Mouse (Mus musculus) liver, embryonic 16.5 days (tissue): ENCODE data around the gene Smarcd3. TPM values are rescaled to one million over a fixed set of nuclear protein-coding genes. Genes with fewer than 3 reads are reported as not detected.

ENCODE experiments used
- ATAC-seq: fragments of 200-750 bp; cut with Nextera tagmentation; 2 replicates; pipeline ENCODE4 v1.8.0; 2017; ENCODE audit warnings: low read depth, mild to moderate bottlenecking, moderate number of reproducible peaks, moderate library complexity
- H3K27ac ChIP-seq: fragments of 300-500 bp; sonication (generic); 2 replicates; pipeline ENCODE4 v1.5.1; 2014; ENCODE audit warnings: mild to moderate bottlenecking, low read length
- H3K27me3 ChIP-seq: fragments of 300-500 bp; sonication (generic); 2 replicates; pipeline ENCODE4 v1.6.1; 2014; ENCODE audit warnings: low read depth, low read length, mixed read lengths; ENCODE audit not compliant: control insufficient read depth, insufficient read depth
- H3K36me3 ChIP-seq: fragments of 300-500 bp; sonication (generic); 2 replicates; pipeline ENCODE4 v1.6.1; 2014; ENCODE audit warnings: mild to moderate bottlenecking; ENCODE audit not compliant: control insufficient read depth, insufficient read depth
- H3K4me1 ChIP-seq: fragments of 300-500 bp; sonication (generic); 2 replicates; pipeline ENCODE4 v1.6.1; 2014; ENCODE audit warnings: low read depth, low read length, mixed read lengths; ENCODE audit not compliant: control insufficient read depth
- H3K4me2 ChIP-seq: fragments of 300-500 bp; sonication (generic); 2 replicates; pipeline ENCODE4 v1.6.1; 2014; ENCODE audit warnings: low read depth, low read length, mixed read lengths
- H3K4me3 ChIP-seq: fragments of 300-500 bp; sonication (generic); 2 replicates; pipeline ENCODE4 v1.5.1; 2014; ENCODE audit warnings: low read depth, mild to moderate bottlenecking, low read length
- H3K9ac ChIP-seq: fragments of 300-500 bp; sonication (generic); 2 replicates; pipeline ENCODE4 v1.6.1; 2014; ENCODE audit warnings: low read depth, low read length
- H3K9me3 ChIP-seq: fragments of 300-500 bp; sonication (generic); replicated peaks from 2 replicates; pipeline ENCODE4 v1.6.1; 2016; ENCODE audit warnings: low read length; ENCODE audit not compliant: control insufficient read depth
- WGBS: fragments of 180-500 bp; shearing (Covaris S2); extraction: QIAGEN DNeasy Blood & Tissue Kit; methylation state at CpG from one replicate; pipeline ENCODE4 v1.1.7; 2014; ENCODE audit not compliant: insufficient replicate concordance; 5-methylcytosine and 5-hydroxymethylcytosine counted together
- polyA plus RNA-seq: library from polyadenylated mRNA; unstranded; fragments of >200 nt; fragmentation: Nextera tagmentation; extraction: Ambion mirVana; gene quantifications from 2 replicates; pipeline ENCODE4 v1.2.1, GENCODE M21; 2015

The Smarcd3 gene
- polyA plus RNA-seq: 0.55 and 1.3 TPM in 2 replicates

DNA sequence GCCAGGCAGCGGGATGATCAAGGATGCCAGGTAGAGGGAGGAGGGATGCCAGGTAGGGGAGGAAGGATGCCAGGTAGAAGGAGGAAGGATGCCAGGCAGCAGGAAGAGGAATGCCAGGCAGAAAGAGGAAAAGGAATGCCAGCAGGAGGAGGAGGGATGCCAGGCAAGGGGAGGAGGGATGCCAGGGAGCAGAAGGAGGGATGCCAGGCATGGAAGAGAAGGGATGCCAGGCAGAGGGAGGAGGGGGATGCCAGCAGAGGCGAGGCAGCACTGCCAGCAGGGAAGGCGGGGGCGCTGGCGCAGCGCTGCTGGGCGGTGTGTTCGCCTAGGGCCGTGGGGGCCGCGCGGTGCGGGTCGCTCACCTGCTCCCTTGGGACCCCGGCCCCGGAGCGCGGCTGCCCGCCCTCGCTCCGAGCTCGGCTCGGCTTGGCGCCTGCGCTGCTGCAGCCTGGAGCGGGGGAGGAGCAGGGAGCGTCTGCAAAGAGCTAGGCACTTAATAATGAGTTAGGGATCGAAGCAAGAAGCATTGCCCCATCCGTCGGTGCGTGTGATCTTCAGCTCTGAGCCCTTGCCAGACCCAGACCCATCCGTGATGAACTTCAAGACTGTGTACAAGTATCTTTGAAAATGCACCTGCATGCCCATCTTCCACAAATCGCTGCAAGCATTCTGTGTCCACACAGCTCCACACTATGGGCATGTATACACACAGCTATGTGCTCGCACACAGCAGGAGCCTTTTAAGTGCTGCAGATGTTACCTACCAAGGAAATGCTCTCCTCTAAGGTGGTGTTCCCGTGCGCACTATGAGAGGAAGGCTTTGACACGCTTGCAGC, at the start of gene Smarcd3:
Smarcd3 (minus strand) TSS at position 426 of the 836 bp plus-strand sequence.
- Histone ChIP-seq H3K27me3 (peaks cover 20% of the 10 kb centered on the region), H3K36me3 (no peaks in the 10 kb centered on the region), H3K4me3 (no peak within 1 kb of the TSS), H3K9me3 (no peaks in the 10 kb centered on the region), H3K4me2 (peak within 1 kb of the TSS; percentile 40), H3K27ac (no peak within 1 kb of the TSS), H3K4me1 (no peaks in the 10 kb centered on the region), H3K9ac (no peak within 1 kb of the TSS)
- 4% methylated on average over 37 of the region's 37 CpGs for WGBS
- ATAC-seq: no peak

DNA sequence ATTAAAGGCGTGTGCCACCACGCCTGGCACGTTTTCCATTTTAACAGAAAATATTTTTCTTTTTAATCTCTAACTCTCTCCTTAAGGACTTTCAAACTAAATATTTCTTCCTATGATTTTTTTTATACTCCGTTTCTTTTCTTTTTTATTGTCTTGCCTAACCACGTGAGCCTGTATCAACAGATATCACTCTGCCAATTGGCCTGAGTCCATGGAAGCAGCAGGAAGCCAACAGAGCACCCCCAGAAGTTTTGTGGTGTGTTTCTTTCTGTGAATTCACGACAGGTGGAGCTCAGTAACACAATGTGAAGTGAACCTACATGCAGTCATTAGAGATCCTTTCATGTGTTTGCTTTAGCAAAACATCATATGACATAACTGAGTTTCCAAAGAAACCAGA, 37.2 kb upstream of the Smarcd3 start:
- no peaks in the 10 kb centered on the region for H3K4me1 ChIP-seq
- H3K9ac ChIP-seq: no peak overlapping the region
- H3K27ac ChIP-seq: no peak overlapping the region
- H3K36me3 ChIP-seq: no peaks in the 10 kb centered on the region
- no peak for ATAC-seq
- H3K27me3 ChIP-seq: no peaks in the 10 kb centered on the region
- no peak overlapping the region for H3K4me2 ChIP-seq
- WGBS: 58% methylated on average over 6 of the region's 6 CpGs
- no peaks in the 10 kb centered on the region for H3K9me3 ChIP-seq
- H3K4me3 ChIP-seq: no peak overlapping the region

- WGBS: 46% methylated on average over 4 of the region's 4 CpGs
- no peak overlapping the region for H3K27ac ChIP-seq
- no peaks in the 10 kb centered on the region for H3K36me3 ChIP-seq
- no peak overlapping the region for H3K4me3 ChIP-seq
- H3K27me3 ChIP-seq: no peaks in the 10 kb centered on the region
- no peaks in the 10 kb centered on the region for H3K9me3 ChIP-seq
- no peak overlapping the region for H3K9ac ChIP-seq
- no peaks in the 10 kb centered on the region for H3K4me1 ChIP-seq
- no peak overlapping the region for H3K4me2 ChIP-seq
- no peak for ATAC-seq
These were observed 35.7 kb upstream of the Smarcd3 start for GRCm38 (mm10) chr5:24659708-24660423.

DNA sequence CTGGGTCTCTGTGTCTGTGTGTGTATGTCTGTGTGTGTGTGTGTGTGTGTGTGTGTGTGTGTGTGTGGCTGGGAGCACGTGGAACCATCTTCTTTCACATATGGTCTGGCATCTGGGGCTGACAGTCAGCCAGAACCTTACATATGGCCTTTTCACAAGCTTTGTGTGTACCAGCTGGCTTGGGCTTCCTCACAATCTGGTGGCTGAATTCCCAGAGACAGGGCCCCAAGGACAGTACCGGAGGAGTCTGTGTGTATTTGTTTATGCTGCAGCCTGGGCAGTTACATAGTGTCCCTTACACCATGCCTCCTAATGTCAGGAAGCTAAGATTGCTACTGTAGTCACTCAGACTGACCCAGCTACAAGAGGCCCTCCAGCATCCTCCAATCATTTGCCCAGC, 32.9 kb upstream of the Smarcd3 start:
- H3K9me3 ChIP-seq: no peaks in the 10 kb centered on the region
- no peak overlapping the region for H3K27ac ChIP-seq
- H3K27me3 ChIP-seq: no peaks in the 10 kb centered on the region
- H3K9ac ChIP-seq: no peak overlapping the region
- H3K4me1 ChIP-seq: no peaks in the 10 kb centered on the region
- ATAC-seq: no peak
- no peak overlapping the region for H3K4me2 ChIP-seq
- 53% methylated on average over 2 of the region's 2 CpGs for WGBS
- no peaks in the 10 kb centered on the region for H3K36me3 ChIP-seq
- no peak overlapping the region for H3K4me3 ChIP-seq

- Histone ChIP-seq H3K4me1 (no peaks in the 10 kb centered on the region), H3K36me3 (no peaks in the 10 kb centered on the region), H3K9ac (no peak overlapping the region), H3K27ac (no peak overlapping the region), H3K4me3 (no peak overlapping the region), H3K4me2 (no peak overlapping the region), H3K9me3 (no peaks in the 10 kb centered on the region), H3K27me3 (no peaks in the 10 kb centered on the region)
- 45% methylated on average over 6 of the region's 6 CpGs for WGBS
- ATAC-seq: no peak
These were observed 30.3 kb upstream of the Smarcd3 start for GRCm38 (mm10) chr5:24654491-24654890.

DNA sequence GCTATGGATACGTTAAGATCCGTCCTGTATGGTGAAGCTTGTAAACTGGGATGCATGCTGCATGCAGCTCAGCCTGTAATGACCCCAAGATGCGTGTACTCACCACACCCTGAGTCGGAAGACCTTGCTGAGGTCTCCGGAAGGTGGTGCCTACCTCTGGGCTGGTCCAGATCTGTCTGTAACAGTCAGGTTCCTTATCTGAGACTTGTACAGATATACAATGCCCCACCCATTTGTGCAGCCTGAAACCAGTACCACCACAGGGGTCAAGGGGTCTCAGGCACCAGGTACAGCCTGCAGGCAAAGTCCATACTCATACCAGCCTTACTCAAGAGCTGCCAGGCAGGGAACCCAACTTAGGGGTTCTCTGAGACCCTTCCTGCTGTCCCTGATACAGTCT, 28.6 kb upstream of the Smarcd3 start:
- Histone ChIP-seq H3K9me3 (no peaks in the 10 kb centered on the region), H3K4me2 (no peak overlapping the region), H3K4me3 (no peak overlapping the region), H3K4me1 (no peaks in the 10 kb centered on the region), H3K27me3 (no peaks in the 10 kb centered on the region), H3K9ac (no peak overlapping the region), H3K36me3 (no peaks in the 10 kb centered on the region), H3K27ac (no peak overlapping the region)
- 51% methylated on average over 5 of the region's 5 CpGs for WGBS
- ATAC-seq: no peak

DNA sequence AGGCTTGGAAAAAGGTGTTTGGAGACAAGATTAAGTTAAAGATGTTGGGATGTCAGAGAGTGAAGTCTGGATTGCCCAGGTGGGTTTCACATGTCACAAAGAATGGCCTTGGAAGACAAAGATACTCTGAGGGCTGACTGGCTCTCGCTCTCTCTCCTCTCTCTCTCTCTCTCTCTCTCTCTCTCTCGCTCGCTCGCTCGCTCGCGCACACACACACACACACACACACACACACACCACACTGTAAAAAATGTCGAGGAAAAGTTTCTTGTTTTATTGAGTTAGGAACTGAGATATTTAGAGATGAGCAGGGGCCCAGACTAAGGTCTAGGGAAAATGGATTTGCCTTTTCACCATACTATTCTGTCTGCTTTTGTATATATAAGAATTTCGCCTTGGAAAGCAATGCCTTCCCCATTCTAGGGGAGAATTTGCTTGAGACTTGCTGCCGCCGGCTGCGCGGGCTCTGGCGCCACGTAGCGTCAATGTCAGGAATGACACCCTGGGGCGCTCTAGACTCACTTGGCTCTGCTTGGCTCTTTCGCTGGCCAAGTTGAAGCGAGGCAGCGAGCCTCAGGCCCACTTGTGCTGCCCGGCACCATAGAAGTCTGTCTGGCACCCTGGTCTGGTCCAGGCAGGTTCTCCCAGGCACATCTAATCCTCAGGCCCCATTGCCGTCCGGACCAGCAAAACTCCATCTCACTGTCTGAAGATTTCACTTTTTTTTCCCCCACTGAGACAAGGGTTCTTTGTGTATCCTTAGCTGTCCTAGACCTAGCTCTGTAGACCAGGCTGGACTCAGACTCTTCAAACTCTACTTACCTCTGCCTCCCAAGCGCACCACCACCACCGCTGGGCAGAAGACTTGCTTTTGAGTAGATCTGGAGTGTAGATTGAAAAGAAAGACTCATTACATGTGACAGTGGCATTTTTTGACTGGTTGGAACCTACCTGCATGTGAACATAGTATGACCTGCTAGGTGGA, 27.8 kb upstream of the Smarcd3 start:
- Histone ChIP-seq H3K9me3 (no peaks in the 10 kb centered on the region), H3K4me3 (no peak overlapping the region), H3K36me3 (no peaks in the 10 kb centered on the region), H3K9ac (no peak overlapping the region), H3K4me1 (no peaks in the 10 kb centered on the region), H3K27ac (no peak overlapping the region), H3K4me2 (no peak overlapping the region), H3K27me3 (no peaks in the 10 kb centered on the region)
- no peak for ATAC-seq
- 26% methylated on average over 25 of the region's 25 CpGs for WGBS

GRCm38 (mm10) chr5:24651356-24651755, 27.1 kb upstream of the Smarcd3 start:
- H3K27me3 ChIP-seq: no peaks in the 10 kb centered on the region
- ATAC-seq: no peak
- H3K4me1 ChIP-seq: no peaks in the 10 kb centered on the region
- no peaks in the 10 kb centered on the region for H3K36me3 ChIP-seq
- H3K4me2 ChIP-seq: no peak overlapping the region
- 68% methylated on average over 6 of the region's 6 CpGs for WGBS
- H3K4me3 ChIP-seq: no peak overlapping the region
- no peaks in the 10 kb centered on the region for H3K9me3 ChIP-seq
- no peak overlapping the region for H3K27ac ChIP-seq
- no peak overlapping the region for H3K9ac ChIP-seq
